Mouse (Mus musculus) megakaryocyte, adult 5-6 weeks (primary cell): ENCODE data around the gene Cfap43. TPM values are rescaled to one million over a fixed set of nuclear protein-coding genes. Genes with fewer than 3 reads are reported as not detected.

Experiments used
- ATAC-seq: 2 replicates; pipeline ENCODE4 v1.8.0; 2016; ENCODE audit warnings: mild to moderate bottlenecking, inconsistent platforms; ENCODE audit not compliant: poor library complexity, severe bottlenecking
- total RNA-seq, 2 experiments: library from RNA; stranded (forward) in 1 of 2; stranded (reverse) in 1 of 2; fragments of 153-499, 151-499 nt in 1 of 2; fragments of 221-1000, 200-1000 nt in 1 of 2; gene quantifications; 2 replicates each; pipeline versions ENCODE4 v1.2.3 to v1.2.4; 2015 to 2017

The Cfap43 gene
- total RNA-seq, 2 experiments from 2014 or later = 0.18 TPM; not detected in 1

DNA sequence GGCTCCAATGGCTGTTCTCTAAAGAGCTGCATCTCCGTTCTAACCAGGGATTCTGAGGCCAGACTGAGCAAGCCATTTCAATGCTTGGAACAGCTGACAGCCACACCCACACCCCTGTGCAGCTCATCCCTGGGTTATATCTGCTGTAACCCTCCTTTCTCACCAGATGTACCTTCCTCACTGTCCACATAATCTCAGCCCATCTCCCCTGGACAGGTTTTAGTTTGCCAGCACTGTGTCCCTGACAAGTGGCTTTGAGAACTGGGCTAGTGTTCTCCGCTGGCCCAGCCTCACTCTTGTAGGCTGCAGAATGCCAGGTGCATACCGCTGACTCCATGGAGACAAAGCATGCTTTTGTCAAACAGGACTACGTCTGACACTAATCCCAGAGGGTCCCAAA lies 1.7 kb downstream of the Cfap43 start:
- no peak for ATAC-seq

DNA sequence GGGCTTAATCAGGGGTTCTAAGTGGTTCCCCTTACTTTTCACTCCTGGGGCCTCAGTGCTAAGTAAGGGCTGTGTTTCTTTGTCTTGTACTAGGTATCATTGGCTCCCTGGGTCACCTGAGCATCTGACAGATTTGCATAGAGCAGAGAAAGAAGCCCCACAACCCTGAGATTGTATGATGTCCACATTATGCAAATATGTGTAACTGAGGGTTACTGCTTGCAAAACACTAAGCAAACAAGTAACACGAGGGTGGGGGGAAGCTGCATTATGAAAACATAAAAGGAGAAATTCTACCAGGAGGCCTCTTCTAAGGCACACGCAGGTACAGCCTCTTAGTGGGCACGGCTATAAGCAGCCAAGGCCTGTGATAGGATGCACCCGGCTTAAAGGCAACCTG lies 3.8 kb downstream of the Cfap43 start:
- peak; percentile 41 for ATAC-seq

DNA sequence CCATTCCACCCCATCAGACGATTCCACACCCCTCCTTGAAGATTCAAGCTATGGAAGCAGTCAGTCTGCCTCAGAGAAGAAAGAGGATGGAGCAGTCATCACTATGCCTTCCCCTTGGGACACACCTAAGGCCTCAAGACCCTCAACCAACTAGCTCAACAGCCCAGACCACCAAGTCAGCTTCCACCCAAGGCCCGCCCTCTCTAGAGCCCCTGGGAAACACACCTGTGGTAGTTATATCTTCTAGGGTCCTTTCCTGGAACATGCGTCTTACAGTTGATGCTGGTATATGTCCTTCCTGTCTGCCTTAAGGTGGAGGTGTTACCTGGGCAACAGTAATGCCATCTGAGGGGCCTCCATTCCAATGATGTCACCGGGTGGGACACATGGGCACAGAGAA lies 4.9 kb downstream of the Cfap43 start:
- ATAC-seq = no peak

DNA sequence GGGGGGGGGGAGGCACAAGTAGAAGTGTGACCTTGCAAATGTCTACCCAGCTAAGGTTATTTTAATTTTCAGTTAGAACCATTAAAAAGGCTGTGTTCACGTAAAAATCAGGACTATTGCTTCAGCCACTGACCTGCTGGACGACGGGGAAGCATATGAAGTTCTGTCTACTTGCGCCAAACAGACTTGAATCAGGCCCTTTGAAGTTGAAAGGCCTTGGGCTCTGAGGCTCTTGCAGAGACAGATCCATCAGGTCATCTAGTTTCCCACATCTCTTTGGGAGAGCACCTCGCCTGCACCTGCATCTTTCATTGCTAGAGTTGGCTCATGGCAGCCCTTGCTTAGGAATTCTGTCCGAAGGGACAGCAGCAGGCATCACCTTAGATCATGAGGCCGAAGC lies 5.7 kb downstream of the Cfap43 start:
- ATAC-seq = no peak

DNA sequence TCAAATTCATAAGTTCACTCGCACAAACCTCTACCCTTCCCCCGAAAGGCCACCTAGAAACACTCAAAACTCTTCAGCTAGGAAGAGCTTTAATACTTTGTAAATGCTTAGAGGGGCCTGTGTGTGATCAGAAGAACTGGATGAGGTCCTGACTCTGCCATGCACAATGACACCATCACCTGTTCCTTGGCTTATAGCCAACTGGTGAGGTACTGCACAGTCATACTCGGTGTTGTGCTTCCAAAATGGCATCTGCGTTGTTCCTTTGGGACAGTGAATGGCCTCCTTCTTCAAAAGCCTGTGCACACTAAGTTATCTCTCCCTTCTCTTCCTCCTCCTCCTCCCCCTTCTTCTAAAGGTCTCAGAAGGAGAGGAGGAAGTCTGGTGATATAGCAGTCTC lies 8.3 kb downstream of the Cfap43 start:
- no peak for ATAC-seq

DNA sequence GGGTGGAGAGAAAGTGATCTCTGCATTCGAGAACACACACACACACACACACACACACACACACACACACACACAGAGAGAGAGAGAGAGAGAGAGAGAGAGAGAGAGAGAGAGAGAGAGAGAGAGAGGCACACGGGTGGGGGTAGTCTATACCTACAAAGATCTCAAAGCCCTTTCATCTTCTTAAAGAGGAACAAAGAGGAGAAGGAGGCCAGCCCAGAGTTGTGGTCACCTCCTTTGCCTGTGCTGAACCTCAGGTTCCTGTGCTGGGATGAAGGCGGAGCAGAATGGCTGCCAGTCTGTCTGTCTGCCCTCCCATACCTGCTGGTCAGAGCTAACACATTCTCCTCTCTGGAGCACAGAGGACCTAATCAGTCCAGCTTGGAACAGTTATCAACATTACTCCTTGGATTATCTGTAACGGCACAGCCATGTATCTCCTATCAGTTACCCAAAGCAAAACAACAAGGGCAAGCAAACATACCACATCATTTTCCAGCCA lies 8.9 kb downstream of the Cfap43 start:
- ATAC-seq = peak; percentile 63

DNA sequence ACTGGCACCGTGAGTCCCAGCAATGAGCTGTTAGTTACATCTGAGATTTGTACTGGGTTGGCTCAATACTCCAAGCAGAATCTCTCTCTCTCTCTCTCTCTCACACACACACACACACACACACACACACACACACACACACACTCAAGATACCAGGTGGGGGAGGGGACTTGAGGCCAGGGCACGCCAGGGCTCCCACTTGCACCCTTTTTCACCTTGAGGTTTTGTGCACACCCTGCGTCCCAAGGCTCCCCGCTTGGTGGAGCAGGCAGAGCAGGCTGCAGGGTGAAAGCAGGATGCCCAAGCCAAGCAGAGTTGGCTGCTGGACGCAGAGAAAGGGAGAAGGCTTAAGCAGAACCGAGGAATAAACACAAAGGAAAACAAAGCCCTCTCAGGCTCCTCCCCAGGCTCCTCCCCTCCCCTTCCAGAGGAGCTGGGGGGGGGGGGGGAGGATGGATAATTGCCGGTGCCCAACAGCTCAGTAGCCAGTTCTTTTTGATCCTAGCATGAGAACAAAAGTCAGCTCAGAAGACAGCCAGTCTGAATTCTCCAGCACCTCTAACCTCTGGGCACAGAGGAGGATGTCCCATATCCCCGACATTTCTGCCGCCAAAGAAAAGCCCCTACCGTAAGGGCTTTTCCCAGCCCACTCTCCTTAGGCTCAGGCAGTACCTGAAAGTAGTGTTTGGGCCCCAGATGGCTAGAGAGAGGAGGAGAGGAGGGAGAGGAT lies 9.5 kb downstream of the Cfap43 start:
- 0 out of 2 replicates have a peak, but pooled peaks have one; percentile 6 for ATAC-seq

DNA sequence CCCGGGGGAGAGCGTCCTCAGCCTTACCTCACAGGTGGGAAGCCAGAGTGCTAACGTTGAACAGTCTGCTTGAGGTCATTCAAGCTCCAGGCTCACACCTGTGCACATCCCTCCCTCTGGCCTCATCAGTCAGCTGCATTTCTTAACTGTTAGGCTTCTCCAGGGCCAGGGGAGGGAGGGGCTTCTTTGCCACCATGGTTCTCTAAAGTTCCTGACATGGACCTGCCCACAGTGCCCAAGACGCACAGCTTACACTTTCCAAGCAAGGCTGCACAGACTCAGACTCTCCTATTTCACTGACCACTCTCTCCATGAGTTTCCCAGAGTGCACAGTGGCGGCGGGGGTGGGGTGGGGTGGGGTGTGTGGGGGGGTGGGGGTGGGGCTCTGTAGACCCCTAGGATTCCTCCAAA lies 10.1 kb downstream of the Cfap43 start:
- no peak for ATAC-seq

DNA sequence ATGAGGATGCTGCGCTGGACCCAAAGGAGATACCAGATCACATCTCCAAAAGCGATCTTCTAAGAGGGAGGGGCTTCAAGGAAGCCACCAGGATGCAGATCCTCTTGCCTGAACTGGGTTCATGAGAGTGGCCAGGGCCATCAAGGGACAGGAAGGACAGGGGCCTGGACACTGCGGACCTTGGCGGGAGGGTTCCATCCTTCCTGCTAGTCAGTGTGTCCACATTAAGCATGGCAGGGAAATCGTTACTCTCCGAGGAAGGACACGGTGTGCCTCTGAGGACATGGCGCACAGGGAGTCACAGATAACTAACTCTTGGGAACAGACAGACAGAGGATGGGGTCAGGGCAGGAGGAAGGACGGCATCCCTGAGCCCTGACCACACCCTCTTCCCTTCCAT lies 11.5 kb downstream of the Cfap43 start:
- ATAC-seq = no peak

DNA sequence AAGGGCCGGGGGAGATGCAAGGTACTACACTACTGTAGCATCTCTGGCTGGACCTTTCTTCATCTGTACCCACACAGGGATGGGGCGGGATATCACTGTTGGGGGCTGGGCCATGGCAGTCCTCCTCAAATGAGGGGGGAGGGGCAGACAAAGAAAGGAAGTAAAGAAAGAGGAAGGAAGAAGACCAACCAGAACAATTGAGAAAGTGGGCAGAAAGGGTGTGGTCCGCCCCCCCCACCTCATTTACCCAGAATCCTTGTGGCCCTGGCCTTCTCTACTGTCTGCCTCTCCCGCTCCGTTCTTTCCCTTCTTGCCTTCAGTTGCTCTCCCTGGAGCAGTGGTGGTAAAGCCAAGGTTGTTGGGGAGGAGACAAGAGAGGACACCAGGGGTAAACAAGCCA lies 13.5 kb downstream of the Cfap43 start:
- ATAC-seq = peak; percentile 78

DNA sequence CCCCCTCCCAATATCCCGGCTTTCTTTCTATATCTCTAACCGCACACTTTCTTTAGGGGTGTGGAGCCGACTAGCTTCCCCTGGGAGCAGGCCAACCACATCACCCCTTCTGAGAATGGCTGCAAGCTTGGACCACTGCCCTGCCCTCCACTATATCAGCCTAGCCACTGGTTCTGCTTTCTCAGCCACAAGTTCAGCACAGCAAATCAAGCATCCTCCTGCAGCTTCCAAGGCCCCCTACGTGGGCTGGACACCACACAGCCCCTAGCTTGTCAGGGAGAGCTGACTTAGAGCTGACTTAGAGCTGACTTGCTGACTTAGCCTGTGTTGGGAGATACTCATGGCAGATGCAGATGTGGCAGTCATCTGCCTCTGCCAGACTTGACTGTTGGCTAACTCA lies 14.0 kb downstream of the Cfap43 start:
- ATAC-seq = peak; percentile 57

DNA sequence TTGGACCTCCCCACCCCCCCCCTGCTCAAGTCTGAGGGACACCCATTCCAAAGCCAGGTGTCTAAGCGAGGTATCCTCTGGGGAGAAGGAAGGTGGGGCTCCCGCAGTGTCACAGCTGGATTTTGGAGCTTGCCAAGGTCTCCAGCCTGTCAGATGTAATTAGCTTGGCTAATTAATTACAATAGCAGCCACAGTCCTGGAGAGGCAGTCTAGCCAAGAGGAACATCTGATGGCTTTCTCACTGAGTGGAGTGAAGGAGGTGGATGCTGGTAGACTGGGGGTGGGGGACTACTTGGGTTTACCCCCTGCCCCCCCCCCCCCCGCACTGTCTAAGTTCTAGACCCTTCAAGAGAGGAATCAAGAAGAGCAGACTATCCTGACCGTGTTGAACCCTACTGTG lies 15.4 kb downstream of the Cfap43 start:
- ATAC-seq = no peak

DNA sequence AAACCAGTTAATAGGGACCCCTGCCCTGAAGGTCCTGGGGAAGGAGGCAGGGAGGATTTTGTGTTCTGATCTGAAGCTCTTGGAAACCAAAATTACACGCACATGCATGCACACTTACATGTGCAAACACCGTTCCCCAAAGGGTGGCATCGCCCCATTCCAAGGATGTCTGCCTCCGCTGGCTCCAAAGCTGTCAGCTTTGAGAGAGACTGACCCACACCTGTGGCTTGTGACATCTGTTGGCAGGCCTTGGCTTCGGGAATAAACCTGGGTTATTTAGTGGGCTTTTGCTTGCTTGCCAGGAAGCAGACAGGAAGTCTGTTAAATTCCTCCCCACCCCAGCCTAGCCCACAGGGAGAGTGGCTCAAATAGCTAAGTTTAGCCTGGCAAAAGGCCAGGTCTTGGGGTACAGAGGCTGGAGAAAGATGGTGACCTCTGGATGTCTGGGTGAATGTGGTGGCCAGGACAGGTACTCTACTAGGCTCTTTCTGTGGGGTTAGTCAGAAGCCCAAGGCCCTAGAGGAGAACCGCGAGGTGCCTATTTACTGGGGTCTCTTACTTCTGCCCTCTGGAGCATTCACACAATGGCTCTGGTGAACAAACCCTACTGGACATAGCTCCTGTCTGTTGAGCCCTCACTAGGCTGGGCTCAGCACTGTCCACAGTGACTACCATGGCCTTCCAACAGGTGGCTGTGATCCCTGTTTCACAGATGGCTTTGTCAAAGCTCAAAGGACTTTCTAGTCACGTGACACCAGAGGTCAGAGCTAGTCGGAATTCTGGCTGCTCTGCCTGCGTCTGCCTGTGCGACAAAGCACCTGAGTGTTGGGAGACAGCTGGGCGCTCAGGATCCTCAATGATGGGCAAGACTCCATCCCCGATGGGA lies 16.5 kb downstream of the Cfap43 start:
- no peak for ATAC-seq

DNA sequence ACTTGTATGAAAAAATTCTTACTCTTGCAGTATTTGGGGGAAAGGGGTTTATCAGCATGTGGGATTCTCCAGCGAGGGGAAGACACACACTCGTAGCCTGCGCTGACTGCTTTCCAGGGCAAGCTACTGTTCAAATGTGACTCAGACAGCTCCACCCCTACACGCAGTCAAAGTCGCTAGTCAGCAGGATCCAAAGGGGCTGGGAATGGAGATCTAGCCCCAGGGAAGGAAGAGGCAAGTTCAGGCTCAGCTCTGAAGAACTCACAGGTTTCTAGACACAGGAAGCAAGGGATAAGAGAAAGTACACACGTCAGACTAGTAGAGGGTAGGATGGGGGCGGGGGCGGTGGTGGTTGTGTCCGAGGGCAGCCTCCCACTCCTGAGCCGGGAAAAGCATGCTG lies 18.5 kb downstream of the Cfap43 start:
- ATAC-seq = no peak

DNA sequence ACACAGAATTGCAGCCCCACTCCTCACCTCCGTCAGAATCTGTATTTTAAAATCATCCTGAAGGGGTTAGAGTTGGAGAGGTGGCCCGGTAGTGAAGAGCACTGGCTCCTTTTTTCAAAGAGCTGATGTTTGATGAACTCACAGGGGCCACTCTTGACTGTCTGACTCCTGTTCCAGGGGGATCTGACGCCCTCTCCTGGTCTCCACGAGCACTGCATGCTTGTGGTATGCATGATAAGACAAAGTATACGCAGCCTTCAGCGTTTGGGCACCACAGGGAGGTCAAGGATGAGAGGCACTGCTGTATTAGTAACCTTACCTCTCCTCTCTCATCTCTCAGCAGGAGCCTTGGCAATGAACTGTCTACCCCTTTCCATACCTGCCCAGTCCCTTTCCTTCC lies 19.1 kb downstream of the Cfap43 start:
- no peak for ATAC-seq

DNA sequence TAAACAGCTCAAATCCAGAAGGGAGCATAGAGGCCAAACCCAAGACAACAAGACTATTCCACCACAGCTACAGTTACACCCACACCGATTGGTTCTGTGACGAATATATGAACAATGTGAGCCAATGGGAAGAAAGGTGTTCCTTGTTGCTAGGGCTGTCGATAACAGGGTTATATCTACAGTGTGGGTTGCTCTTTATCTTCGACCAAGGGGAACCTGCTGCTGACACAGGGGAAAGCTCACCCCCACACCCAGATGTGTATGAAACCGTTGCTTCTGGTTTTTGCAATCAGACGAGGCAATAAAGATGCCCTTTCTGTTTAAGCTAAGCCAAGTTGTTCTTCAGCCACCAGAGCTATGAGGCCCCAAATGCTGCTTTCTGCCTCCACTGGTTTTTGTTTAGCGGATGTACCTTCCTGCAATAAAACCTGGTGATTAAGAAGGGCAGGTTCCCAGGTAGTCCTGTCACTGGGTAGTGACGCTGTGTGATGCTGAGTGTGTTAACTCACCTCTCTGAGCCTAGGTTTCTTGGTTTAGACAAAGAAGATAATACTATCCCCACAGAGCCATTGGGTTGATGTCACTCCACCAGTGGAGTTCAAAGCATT lies 20.5 kb downstream of the Cfap43 start:
- peak; percentile 75 for ATAC-seq

DNA sequence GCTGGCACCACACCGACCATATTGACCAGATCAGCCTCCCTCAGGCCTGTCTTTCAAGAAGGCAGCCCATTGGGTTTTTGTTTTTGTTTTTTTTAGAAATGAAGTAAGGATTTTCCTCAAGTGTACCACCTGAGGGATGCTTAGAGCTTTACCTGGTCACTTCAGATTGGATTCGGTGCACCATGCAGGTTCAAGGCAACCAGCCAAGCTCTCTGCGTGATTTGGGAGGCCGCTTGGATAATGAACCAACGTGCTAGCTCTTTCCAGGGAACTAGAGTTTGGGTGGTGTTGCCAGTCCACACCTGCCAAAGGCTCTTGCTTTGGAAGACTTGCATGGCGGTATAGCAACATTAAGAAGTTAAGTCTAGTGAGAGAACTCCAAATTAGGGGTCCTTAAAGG lies 26.0 kb downstream of the Cfap43 start:
- ATAC-seq = no peak

DNA sequence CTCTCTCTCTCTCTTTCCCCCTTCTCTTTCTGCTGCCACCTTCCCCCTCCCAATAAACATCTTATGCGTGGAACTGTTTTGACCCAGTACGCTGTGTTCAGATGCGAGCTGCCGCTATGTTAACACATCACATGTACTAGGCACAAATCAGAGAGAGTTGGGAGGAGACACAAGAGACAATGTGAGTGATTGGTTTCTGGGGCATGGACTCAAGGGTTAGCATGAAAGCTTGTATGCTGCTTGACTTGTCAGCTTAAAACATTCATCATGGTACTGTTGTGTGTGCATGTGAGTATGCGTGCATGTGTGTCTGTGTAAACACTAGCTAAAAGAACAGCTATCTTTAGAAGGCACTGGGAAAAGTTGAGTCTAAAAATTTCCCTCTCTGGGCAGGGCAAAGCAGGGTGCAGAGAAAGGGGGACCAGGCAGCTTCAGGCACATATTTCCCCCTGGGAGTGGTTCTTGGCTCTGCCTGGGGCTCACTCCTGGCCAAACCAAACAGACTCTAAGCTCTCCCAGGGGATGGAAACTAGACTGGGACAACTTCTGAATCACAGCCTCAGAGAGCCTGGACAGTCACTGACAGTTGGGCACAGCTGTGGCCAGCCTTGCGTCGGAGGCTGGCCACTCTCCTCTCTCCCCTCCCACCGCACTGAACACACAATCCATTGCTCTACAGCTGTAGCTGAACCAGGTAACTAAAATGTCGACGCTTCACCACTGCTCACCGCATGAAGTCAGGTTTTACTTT lies 27.4 kb downstream of the Cfap43 start:
- ATAC-seq = no peak

DNA sequence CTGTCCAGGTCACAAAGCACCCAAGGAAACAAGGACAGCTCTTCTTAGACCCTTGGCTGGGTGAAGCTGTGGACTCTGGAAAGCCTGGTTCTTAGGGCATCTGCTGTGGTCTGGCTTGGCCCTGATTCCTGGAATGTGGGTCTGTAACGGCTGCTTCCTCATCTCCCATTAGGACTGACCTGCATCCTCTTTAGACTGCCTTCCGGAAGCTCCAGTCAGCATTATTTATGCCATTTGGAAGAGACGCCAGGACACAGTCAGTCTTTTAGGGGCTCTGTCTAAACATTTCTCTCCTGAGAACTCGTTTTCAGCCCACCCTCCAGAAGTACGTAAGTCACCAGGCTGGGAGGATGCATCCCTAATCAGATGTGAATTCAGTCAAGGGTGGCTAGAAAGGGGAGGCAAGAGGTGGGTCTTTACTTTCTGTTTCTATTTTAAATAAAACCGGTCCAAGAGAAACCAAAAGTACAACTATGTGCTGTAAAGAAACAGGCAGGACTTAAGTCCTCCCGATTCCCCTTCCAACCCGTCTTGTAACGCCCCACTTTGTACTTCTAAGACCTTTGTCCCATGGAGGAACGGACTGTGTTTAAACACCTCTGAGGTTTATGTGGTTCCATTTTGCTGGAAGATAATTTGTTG lies 28.5 kb downstream of the Cfap43 start:
- ATAC-seq = peak; percentile 22; the same call in 1 of the 2 replicates

DNA sequence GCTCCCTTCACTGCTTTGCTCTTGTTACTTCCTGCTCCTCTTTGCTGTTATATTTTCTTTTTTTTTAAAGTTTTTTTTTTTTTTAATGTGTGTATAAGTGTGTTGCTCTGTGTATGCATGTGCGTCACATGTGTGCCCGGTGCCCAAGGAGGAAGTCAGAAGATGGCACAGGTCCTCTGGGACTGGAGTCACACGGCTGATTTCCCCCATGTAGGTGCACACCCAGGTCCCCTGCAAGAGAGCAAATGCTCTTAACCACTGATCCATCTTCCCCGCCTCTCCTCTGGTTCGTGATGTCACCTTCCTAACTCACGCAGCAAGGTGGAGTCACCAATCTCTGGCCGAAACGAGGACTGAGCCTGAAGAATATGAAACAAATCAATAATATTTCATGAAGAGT lies 31.1 kb downstream of the Cfap43 start:
- no peak for ATAC-seq
